Mouse (Mus musculus): Measurements from ENCODE around the gene Coa4.
"Not testable (repeated sequence)": the region's sequence is repeated elsewhere in the genome, so short reads cannot be mapped to it uniquely, and the experiment has no call there.

Gene Coa4

DNA sequence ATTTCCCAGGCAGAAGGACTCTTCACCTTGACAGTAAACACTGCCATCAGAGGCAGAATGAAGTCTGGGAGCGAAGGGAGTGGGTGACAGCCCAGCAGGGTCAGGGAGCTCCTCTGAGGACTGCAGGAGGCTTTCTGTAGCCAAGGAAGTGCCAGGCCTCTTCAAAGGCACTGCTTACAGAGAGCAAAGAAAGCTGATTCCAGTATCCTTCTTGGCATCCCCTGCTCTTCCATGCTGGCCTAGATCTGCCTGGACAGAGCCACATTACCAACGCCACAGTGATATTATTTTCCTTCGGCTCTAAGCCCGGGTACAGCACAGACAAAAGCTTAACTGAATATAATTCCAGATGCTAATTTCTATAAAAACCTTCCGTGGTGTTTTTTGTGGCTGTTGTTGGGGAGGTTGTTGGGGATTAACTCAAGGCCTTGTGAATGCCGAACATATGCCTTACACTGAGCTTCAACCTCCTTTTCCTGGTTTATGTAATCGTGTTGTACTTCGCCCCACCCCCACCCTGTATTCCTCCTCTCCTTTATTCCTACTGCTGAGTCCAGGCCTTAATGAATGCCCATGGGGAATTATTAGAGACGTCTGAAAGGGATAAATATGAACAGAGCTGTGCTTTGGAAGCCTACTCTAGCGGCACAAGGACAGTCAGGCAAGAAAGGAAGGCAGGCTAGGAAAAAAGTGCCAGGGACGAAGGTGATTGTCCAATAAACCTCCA is 25.2 kb downstream of the Coa4 start:
- DNase-seq (ENCODE audit: low spot score): no peak

GRCm38 (mm10) chr7:100567238-100567637 is 30.4 kb downstream of the Coa4 start:
- not testable (repeated sequence) for DNase-seq (ENCODE audit: low spot score)

DNA sequence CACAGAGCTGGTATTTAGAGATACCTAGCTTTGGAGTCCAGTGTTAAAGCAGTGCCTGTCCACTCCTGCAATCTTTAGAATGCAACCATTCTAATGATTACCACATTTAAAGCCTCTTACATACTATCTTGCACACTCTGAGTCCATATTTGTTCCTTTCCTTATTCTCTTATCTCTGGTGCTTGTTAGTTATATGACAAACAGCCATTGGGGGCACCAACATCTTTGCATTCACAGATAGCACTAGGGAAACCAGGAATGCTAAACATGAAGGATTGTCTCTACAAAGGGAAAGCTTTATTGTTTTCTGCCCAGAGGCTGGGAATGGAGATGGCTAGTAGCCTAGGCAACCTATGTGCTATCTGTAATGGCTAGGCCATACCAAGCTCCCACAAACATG is 33.0 kb downstream of the Coa4 start:
- no peak for DNase-seq (ENCODE audit: low spot score)

- no peak for DNase-seq (ENCODE audit: low spot score)
These were observed 34.3 kb downstream of the Coa4 start for GRCm38 (mm10) chr7:100570930-100571715.

GRCm38 (mm10) chr7:100572061-100572460 is 35.2 kb downstream of the Coa4 start:
- no peak for DNase-seq (ENCODE audit: low spot score)

DNA sequence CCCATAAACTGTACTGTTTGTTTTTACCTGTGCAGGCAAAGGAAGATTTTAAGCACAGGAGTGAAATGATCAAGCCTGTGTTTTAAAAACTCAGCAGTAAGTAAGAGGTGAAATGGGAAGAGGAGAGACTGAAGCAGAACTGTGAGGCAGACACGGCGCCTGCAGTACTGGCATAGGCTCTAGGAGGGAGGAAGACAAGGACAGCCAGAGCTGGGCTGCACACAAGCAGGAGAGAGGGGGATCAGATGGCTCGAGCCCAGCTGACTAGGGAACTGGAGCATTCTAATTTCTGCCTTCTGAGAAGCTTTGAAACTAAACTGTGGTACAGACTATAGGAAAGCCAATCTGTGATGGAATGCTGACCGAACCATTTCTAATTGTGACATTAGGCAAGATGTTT is 35.8 kb downstream of the Coa4 start:
- DNase-seq (ENCODE audit: low spot score): no peak

DNA sequence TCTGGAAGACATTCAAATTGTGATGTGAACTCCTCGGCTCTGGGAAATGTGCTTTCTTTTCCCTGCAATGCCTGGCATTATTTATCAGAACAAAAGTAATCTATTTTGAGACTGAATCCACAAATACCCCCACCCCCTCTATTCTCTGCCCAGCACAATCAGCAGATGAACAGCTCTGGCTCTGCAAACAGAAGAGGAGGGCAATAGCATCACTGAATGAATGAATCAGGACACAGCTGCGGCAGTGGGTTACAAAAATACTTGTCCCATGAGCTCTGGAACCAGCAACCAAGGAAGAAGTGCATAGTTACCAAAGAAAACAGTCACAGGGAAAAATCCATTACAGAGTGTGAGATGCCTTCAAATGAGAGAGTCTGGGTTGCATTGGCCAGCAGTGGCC is 41.9 kb downstream of the Coa4 start:
- DNase-seq (ENCODE audit: low spot score): no peak

DNA sequence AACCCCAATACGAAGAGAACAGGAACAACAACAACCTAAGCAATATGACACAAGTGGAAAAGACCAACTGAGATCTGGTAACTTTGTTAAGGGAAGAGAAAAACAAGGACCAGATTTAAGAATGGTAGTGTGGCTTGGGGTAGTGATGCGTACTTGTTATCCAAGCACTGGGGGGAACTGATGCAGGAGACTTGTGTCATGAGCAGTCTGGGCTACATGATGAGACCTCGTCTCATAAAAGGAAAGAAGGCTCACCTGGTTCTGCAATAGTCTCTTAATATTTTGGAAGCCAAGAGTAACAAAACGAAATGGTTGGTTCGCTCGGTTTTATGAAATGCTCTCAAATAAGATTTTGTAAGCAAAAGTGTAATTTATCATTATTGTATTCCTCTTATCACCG is 45.4 kb downstream of the Coa4 start:
- no peak for DNase-seq (ENCODE audit: low spot score)

GRCm38 (mm10) chr7:100582727-100583236 is 45.9 kb downstream of the Coa4 start:
- DNase-seq (ENCODE audit: low spot score): peak; percentile 88

GRCm38 (mm10) chr7:100589816-100590215 is 52.9 kb downstream of the Coa4 start:
- DNase-seq (ENCODE audit: low spot score): no peak
